Mouse (Mus musculus) sigmoid colon, adult 10 weeks (tissue): ENCODE data around the gene Socs4. TPM values are rescaled to one million over a fixed set of nuclear protein-coding genes. Genes with fewer than 3 reads are reported as not detected.

ENCODE experiments used
- polyA plus RNA-seq: library from polyadenylated mRNA; stranded (reverse); fragments of 350-450 nt; fragmentation: Illumina TruSeq; extraction: RNeasy Lipid Tissue Mini Kit (QIAGEN cat#74804); gene quantifications from one replicate; pipeline ENCODE4 v1.2.3, GENCODE M21; 2014; ENCODE audit warnings: low read depth, low replicate concordance

Gene Socs4
- polyA plus RNA-seq, result 70.1 TPM

DNA sequence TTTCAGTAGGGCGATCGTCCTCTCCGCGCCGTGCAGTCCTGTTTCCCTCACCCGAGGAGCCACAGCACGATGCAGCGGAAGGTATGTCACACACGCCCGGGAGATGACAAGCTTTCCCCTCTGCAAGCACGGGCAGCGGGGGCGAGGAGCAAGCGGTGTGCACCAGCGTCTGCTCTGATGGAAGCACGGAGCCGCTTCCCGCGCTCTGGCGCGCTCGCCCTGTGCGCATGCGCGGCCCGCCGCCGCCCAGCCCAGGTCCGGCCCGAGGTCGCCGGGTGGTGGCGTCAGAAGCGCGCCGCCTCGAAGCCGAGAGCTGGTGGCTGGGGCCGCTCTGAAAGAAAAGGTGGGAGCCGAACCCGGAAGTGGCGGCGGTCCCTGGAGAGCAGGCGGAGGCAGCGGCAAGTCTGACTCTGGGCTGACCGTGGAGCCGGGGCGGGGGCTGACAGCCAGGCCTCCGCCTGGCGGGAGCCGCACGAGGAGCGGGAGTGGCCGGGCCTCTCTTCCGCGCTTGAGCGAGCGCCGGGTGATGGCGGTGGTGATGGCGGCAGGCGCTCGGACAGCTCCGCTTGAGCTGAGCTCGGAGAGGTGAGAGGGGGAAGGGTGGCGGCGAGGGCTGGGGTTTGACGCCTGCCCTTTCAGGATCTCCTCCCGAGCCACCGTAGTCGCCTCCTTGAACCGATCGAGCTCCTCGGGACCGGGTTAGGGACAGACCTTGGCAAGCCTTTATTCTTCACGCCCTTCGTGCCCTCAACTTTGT lies at the start of gene Socs4, which contains the start of gene Wdhd1:
TSS of gene Socs4 (plus strand) at position 295 of the 757 bp plus-strand sequence.
TSS of gene Wdhd1 (minus strand) at position 221 of the 757 bp plus-strand sequence.

DNA sequence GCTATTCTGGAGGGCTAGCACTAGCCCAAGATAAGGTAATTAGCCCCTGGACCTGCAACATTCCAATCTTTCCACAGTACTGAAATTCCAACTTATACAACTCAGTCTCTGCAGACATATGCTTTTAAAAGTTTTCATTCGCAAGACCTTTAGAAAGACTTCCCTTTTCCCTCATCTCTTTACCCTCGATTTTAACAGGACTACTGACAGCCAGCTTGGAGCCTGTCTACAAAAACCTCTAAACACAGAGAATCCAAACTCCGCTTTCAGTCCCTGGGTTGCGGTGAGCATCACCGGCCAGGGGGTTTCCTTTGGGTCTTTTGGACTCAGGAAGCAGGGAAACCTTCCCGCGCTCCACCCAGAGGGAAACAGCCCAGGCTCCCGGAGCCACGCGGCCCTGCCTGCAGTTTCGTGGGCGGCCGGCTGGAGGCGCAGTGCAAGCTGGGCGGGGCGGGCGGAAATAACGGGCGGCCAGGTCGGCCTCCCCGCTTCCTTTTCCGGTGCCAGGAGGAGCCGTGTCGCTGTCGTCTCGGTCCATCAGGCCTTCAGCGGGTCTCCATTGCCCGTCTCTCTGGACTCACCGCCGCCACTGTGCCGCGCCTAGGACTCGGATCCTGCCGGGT lies 21.2 kb downstream of the Socs4 start, which contains the start of gene Mapk1ip1l:
TSS of gene Mapk1ip1l (plus strand) at position 482 of the 623 bp plus-strand sequence.

Other genes with a start within 250 kb of the Socs4 start
- gene Gch1, start 87.5 kb upstream of the Socs4 start, polyA plus RNA-seq, result 11.7 TPM
- 15.2 TPM for gene Wdhd1, start 74 bp upstream of the Socs4 start, polyA plus RNA-seq
- gene Mapk1ip1l, start 21.3 kb downstream of the Socs4 start, polyA plus RNA-seq, result 127 TPM
- gene Lgals3, start 90.8 kb downstream of the Socs4 start, polyA plus RNA-seq, result 638 TPM
- gene Dlgap5, start 141.5 kb downstream of the Socs4 start, polyA plus RNA-seq, result 3.0 TPM
- gene Fbxo34, start 173.5 kb downstream of the Socs4 start, polyA plus RNA-seq, result 8.5 TPM